Mouse (Mus musculus): ENCODE results near the gene Naa80.

- TF ChIP-seq CTCF (IDR thresholded peaks at IDR 0.05; ENCODE audit: low read depth) (peak; percentile 96), EP300 (IDR thresholded peaks at IDR 0.05; ENCODE audit: low read depth) (peak; percentile 94)
Observed at GRCm38 (mm10) chr9:107612191-107612944, 33.7 kb downstream of the Naa80 start.

Measured in heart, postnatal 0 days (tissue).